Mouse (Mus musculus): ENCODE results near the gene Clca4b.
"Not testable (repeated sequence)": the region's sequence is repeated elsewhere in the genome, so short reads cannot be mapped to it uniquely, and the experiment has no call there.

Gene Clca4b

GRCm38 (mm10) chr3:144932335-144932734, at the start of gene Clca4b:
Clca4b (minus strand) TSS chr3:144932529.
- DNase-seq = no peak

- no peak for DNase-seq
These were observed 48.2 kb upstream of the Clca4b start for GRCm38 (mm10) chr3:144980551-144980950.

- no peak for DNase-seq
These were observed 45.3 kb upstream of the Clca4b start for GRCm38 (mm10) chr3:144977631-144978030.

GRCm38 (mm10) chr3:144976091-144976490, 43.8 kb upstream of the Clca4b start:
- no peak for DNase-seq

- DNase-seq = no peak
These were observed 42.6 kb upstream of the Clca4b start, which contains the start of gene Clca4a for GRCm38 (mm10) chr3:144974945-144975344. Clca4a (minus strand) TSS chr3:144975045.

GRCm38 (mm10) chr3:144971553-144972270, 39.4 kb upstream of the Clca4b start:
- DNase-seq = no peak

GRCm38 (mm10) chr3:144969755-144970154, 37.4 kb upstream of the Clca4b start:
- DNase-seq = no peak

- DNase-seq = no peak
These were observed 33.7 kb upstream of the Clca4b start for GRCm38 (mm10) chr3:144966074-144966473.

GRCm38 (mm10) chr3:144950829-144951228, 18.5 kb upstream of the Clca4b start:
- DNase-seq = no peak

GRCm38 (mm10) chr3:144947376-144947775, 15.0 kb upstream of the Clca4b start:
- peak in 1 of 2 experiments; percentile 3 for DNase-seq

- not testable (repeated sequence) for DNase-seq
These were observed 1.3 kb upstream of the Clca4b start for GRCm38 (mm10) chr3:144933625-144934024.

- DNase-seq = no peak
These were observed 722 bp upstream of the Clca4b start for GRCm38 (mm10) chr3:144933011-144933491.

GRCm38 (mm10) chr3:144914014-144914413, 18.3 kb downstream of the Clca4b start:
- no peak for DNase-seq

- no peak for DNase-seq
These were observed 35.2 kb downstream of the Clca4b start for GRCm38 (mm10) chr3:144897042-144897678.

GRCm38 (mm10) chr3:144890246-144890758, 42.0 kb downstream of the Clca4b start:
- no peak for DNase-seq

- no peak for DNase-seq
These were observed 45.4 kb downstream of the Clca4b start for GRCm38 (mm10) chr3:144886957-144887356.

GRCm38 (mm10) chr3:144872012-144872411, 60.3 kb downstream of the Clca4b start:
- not testable (repeated sequence) for DNase-seq
